Mouse (Mus musculus): ENCODE results near the gene Olfr1219. TPM values are rescaled to one million over a fixed set of nuclear protein-coding genes. Genes with fewer than 3 reads are reported as not detected.

Olfr1219 gene
- total and polyA plus RNA-seq, 3 experiments, result 0.22 TPM; not detected in 2

GRCm38 (mm10) chr2:89081487-89081886, 1.8 kb downstream of the Olfr1219 start:
- no peak overlapping the region for H3K4me3 ChIP-seq (ENCODE audit: low read depth, low read length)
- TF ChIP-seq GATA2 (IDR thresholded peaks at IDR 0.05; ENCODE audit: borderline replicate concordance, low read depth, low read length) (no peak), TAL1 (conservative IDR thresholded peaks at IDR 0.05; ENCODE audit: low read depth, low read length) (no peak), GATA1 (IDR thresholded peaks at IDR 0.05; ENCODE audit: borderline replicate concordance, low read length) (no peak), CTCF (IDR thresholded peaks at IDR 0.05; ENCODE audit: low read depth, low read length) (no peak), POLR2AphosphoS5 (IDR thresholded peaks at IDR 0.05; ENCODE audit: insufficient replicate concordance, low read depth, low read length) (no peak)
- no peaks in the 10 kb centered on the region; the same call in 1 of the 2 replicates for H3K9me3 ChIP-seq (replicated peaks)
- DNase-seq (ENCODE audit: low spot score), result no peak
- H3K36me3 ChIP-seq (replicated peaks), result no peaks in the 10 kb centered on the region
- no peaks in the 10 kb centered on the region for H3K27me3 ChIP-seq (ENCODE audit: insufficient read depth, low read length)
- no peaks in the 10 kb centered on the region for H3K4me1 ChIP-seq (ENCODE audit: insufficient read depth, low read depth, low read length)
- ATAC-seq (ENCODE audit: extremely low read depth, insufficient number of reproducible peaks, low FRiP score, poor library complexity, severe bottlenecking), result no peak

- Histone ChIP-seq H3K27me3 (ENCODE audit: insufficient read depth, low read length) (no peaks in the 10 kb centered on the region), H3K9me3 (replicated peaks) (no peaks in the 10 kb centered on the region), H3K4me1 (ENCODE audit: insufficient read depth, low read depth, low read length) (no peaks in the 10 kb centered on the region), H3K4me3 (ENCODE audit: low read depth, low read length) (no peak within 1 kb of the TSS), H3K36me3 (replicated peaks) (no peaks in the 10 kb centered on the region)
- DNase-seq (ENCODE audit: low spot score) (no peak), ATAC-seq (ENCODE audit: extremely low read depth, insufficient number of reproducible peaks, low FRiP score, poor library complexity, severe bottlenecking) (no peak)
- TF ChIP-seq GATA1 (IDR thresholded peaks at IDR 0.05; ENCODE audit: borderline replicate concordance, low read length) (no peak), POLR2AphosphoS5 (IDR thresholded peaks at IDR 0.05; ENCODE audit: insufficient replicate concordance, low read depth, low read length) (no peak), GATA2 (IDR thresholded peaks at IDR 0.05; ENCODE audit: borderline replicate concordance, low read depth, low read length) (no peak), CTCF (IDR thresholded peaks at IDR 0.05; ENCODE audit: low read depth, low read length) (no peak), TAL1 (conservative IDR thresholded peaks at IDR 0.05; ENCODE audit: low read depth, low read length) (no peak)
Observed at GRCm38 (mm10) chr2:89061087-89061486, 22.2 kb downstream of the Olfr1219 start, which contains the start of gene Olfr1218. TSS of gene Olfr1218 (minus strand) at chr2:89061187.

- TF ChIP-seq POLR2AphosphoS5 (IDR thresholded peaks at IDR 0.05; ENCODE audit: insufficient replicate concordance, low read depth, low read length) (no peak), TAL1 (conservative IDR thresholded peaks at IDR 0.05; ENCODE audit: low read depth, low read length) (no peak), GATA2 (IDR thresholded peaks at IDR 0.05; ENCODE audit: borderline replicate concordance, low read depth, low read length) (no peak), GATA1 (IDR thresholded peaks at IDR 0.05; ENCODE audit: borderline replicate concordance, low read length) (no peak), CTCF (IDR thresholded peaks at IDR 0.05; ENCODE audit: low read depth, low read length) (no peak)
- Histone ChIP-seq H3K9me3 (replicated peaks) (no peaks in the 10 kb centered on the region), H3K4me3 (ENCODE audit: low read depth, low read length) (no peak within 1 kb of the TSS), H3K4me1 (ENCODE audit: insufficient read depth, low read depth, low read length) (no peaks in the 10 kb centered on the region), H3K36me3 (replicated peaks) (no peaks in the 10 kb centered on the region), H3K27me3 (ENCODE audit: insufficient read depth, low read length) (no peaks in the 10 kb centered on the region)
- DNase-seq (ENCODE audit: low spot score) (no peak), ATAC-seq (ENCODE audit: extremely low read depth, insufficient number of reproducible peaks, low FRiP score, poor library complexity, severe bottlenecking) (no peak)
Observed at GRCm38 (mm10) chr2:89031965-89032364, 51.3 kb downstream of the Olfr1219 start, which contains the start of gene Olfr1217. TSS of gene Olfr1217 (minus strand) at chr2:89032065.

Other genes with a start within 250 kb of the Olfr1219 start
Only the 20 nearest of the 24 such genes appear.
- gene Olfr1208, start 181.2 kb downstream of the Olfr1219 start, total RNA-seq (2014; fragmentation: Nextera tagmentation), result not detected in 2 replicates
- 0.11 and 0.17 TPM in 2 replicates for gene Olfr1208, start 181.2 kb downstream of the Olfr1219 start, total RNA-seq (2017)
- not detected in 2 replicates for gene Olfr1208, start 181.2 kb downstream of the Olfr1219 start, polyA plus RNA-seq (2012)
- gene Olfr1209, start 168.4 kb downstream of the Olfr1219 start, total RNA-seq (2014; fragmentation: Nextera tagmentation), result not detected in 2 replicates
- gene Olfr1209, start 168.4 kb downstream of the Olfr1219 start, total RNA-seq (2017), result 0.05 TPM in 1 of 2 replicates, not detected in the other
- gene Olfr1209, start 168.4 kb downstream of the Olfr1219 start, polyA plus RNA-seq (2012), result 0.07 TPM in 1 of 2 replicates, not detected in the other
- gene Olfr1211, start 145.4 kb downstream of the Olfr1219 start, total RNA-seq (2014; fragmentation: Nextera tagmentation), result not detected in 2 replicates
- 0.05 TPM in 1 of 2 replicates, not detected in the other for gene Olfr1211, start 145.4 kb downstream of the Olfr1219 start, total RNA-seq (2017)
- not detected in 2 replicates for gene Olfr1211, start 145.4 kb downstream of the Olfr1219 start, polyA plus RNA-seq (2012)
- gene Olfr1212, start 129.5 kb downstream of the Olfr1219 start, total RNA-seq (2014; fragmentation: Nextera tagmentation), result not detected in 2 replicates
- 0.06 and 0.55 TPM in 2 replicates for gene Olfr1212, start 129.5 kb downstream of the Olfr1219 start, total RNA-seq (2017)
- not detected in 2 replicates for gene Olfr1212, start 129.5 kb downstream of the Olfr1219 start, polyA plus RNA-seq (2012)
- gene Gm13762, start 103.2 kb downstream of the Olfr1219 start, total RNA-seq (2014; fragmentation: Nextera tagmentation), result not detected in 2 replicates
- 0.17 TPM in 1 of 2 replicates, not detected in the other for gene Gm13762, start 103.2 kb downstream of the Olfr1219 start, total RNA-seq (2017)
- not detected in 2 replicates for gene Gm13762, start 103.2 kb downstream of the Olfr1219 start, polyA plus RNA-seq (2012)
- not detected in 2 replicates for gene Olfr1214, start 90.9 kb downstream of the Olfr1219 start, total RNA-seq (2014; fragmentation: Nextera tagmentation)
- gene Olfr1214, start 90.9 kb downstream of the Olfr1219 start, total RNA-seq (2017), result 0.16 TPM in 1 of 2 replicates, not detected in the other
- not detected in 2 replicates for gene Olfr1214, start 90.9 kb downstream of the Olfr1219 start, polyA plus RNA-seq (2012)
- not detected in 2 replicates for gene Olfr1215, start 76.5 kb downstream of the Olfr1219 start, total RNA-seq (2014; fragmentation: Nextera tagmentation)
- not detected in 2 replicates for gene Olfr1215, start 76.5 kb downstream of the Olfr1219 start, total RNA-seq (2017)
- not detected in 2 replicates for gene Olfr1215, start 76.5 kb downstream of the Olfr1219 start, polyA plus RNA-seq (2012)
- not detected in 2 replicates for gene Olfr1216, start 65.2 kb downstream of the Olfr1219 start, total RNA-seq (2014; fragmentation: Nextera tagmentation)
- 0.06 TPM in 1 of 2 replicates, not detected in the other for gene Olfr1216, start 65.2 kb downstream of the Olfr1219 start, total RNA-seq (2017)
- not detected in 2 replicates for gene Olfr1216, start 65.2 kb downstream of the Olfr1219 start, polyA plus RNA-seq (2012)
- not detected in 2 replicates for gene Olfr1217, start 51.4 kb downstream of the Olfr1219 start, total RNA-seq (2014; fragmentation: Nextera tagmentation)
- gene Olfr1217, start 51.4 kb downstream of the Olfr1219 start, total RNA-seq (2017), result 0.12 and 0.16 TPM in 2 replicates
- not detected in 2 replicates for gene Olfr1217, start 51.4 kb downstream of the Olfr1219 start, polyA plus RNA-seq (2012)
- not detected in 2 replicates for gene Olfr1218, start 22.3 kb downstream of the Olfr1219 start, total RNA-seq (2014; fragmentation: Nextera tagmentation)
- 0.23 and 0.27 TPM in 2 replicates for gene Olfr1218, start 22.3 kb downstream of the Olfr1219 start, total RNA-seq (2017)
- not detected in 2 replicates for gene Olfr1218, start 22.3 kb downstream of the Olfr1219 start, polyA plus RNA-seq (2012)
- 0.15 TPM in 1 of 2 replicates, not detected in the other for gene Olfr1220, start 23.3 kb upstream of the Olfr1219 start, total RNA-seq (2014; fragmentation: Nextera tagmentation)
- 0.05 and 0.12 TPM in 2 replicates for gene Olfr1220, start 23.3 kb upstream of the Olfr1219 start, total RNA-seq (2017)
- gene Olfr1220, start 23.3 kb upstream of the Olfr1219 start, polyA plus RNA-seq (2012), result not detected in 2 replicates
- gene Olfr1221, start 33.8 kb upstream of the Olfr1219 start, total RNA-seq (2014; fragmentation: Nextera tagmentation), result not detected in 2 replicates
- 0.06 and 0.11 TPM in 2 replicates for gene Olfr1221, start 33.8 kb upstream of the Olfr1219 start, total RNA-seq (2017)
- gene Olfr1221, start 33.8 kb upstream of the Olfr1219 start, polyA plus RNA-seq (2012), result not detected in 2 replicates
- gene Olfr1222, start 49.5 kb upstream of the Olfr1219 start, total RNA-seq (2014; fragmentation: Nextera tagmentation), result not detected in 2 replicates
- gene Olfr1222, start 49.5 kb upstream of the Olfr1219 start, total RNA-seq (2017), result 0.16 and 0.29 TPM in 2 replicates
- not detected in 2 replicates for gene Olfr1222, start 49.5 kb upstream of the Olfr1219 start, polyA plus RNA-seq (2012)
- not detected in 2 replicates for gene Olfr1223, start 68.0 kb upstream of the Olfr1219 start, total RNA-seq (2014; fragmentation: Nextera tagmentation)
- 0.06 TPM in 1 of 2 replicates, not detected in the other for gene Olfr1223, start 68.0 kb upstream of the Olfr1219 start, total RNA-seq (2017)
- not detected in 2 replicates for gene Olfr1223, start 68.0 kb upstream of the Olfr1219 start, polyA plus RNA-seq (2012)
- not detected in 2 replicates for gene Olfr1224-ps1, start 80.6 kb upstream of the Olfr1219 start, total RNA-seq (2014; fragmentation: Nextera tagmentation)
- not detected in 2 replicates for gene Olfr1224-ps1, start 80.6 kb upstream of the Olfr1219 start, total RNA-seq (2017)
- not detected in 2 replicates for gene Olfr1224-ps1, start 80.6 kb upstream of the Olfr1219 start, polyA plus RNA-seq (2012)
- not detected in 2 replicates for gene Olfr1225, start 91.2 kb upstream of the Olfr1219 start, total RNA-seq (2014; fragmentation: Nextera tagmentation)
- 0.16 and 0.41 TPM in 2 replicates for gene Olfr1225, start 91.2 kb upstream of the Olfr1219 start, total RNA-seq (2017)
- gene Olfr1225, start 91.2 kb upstream of the Olfr1219 start, polyA plus RNA-seq (2012), result not detected in 2 replicates
- not detected in 2 replicates for gene Olfr1226, start 116.5 kb upstream of the Olfr1219 start, total RNA-seq (2014; fragmentation: Nextera tagmentation)
- 0.12 and 0.16 TPM in 2 replicates for gene Olfr1226, start 116.5 kb upstream of the Olfr1219 start, total RNA-seq (2017)
- not detected in 2 replicates for gene Olfr1226, start 116.5 kb upstream of the Olfr1219 start, polyA plus RNA-seq (2012)
- not detected in 2 replicates for gene Olfr1228, start 170.5 kb upstream of the Olfr1219 start, total RNA-seq (2014; fragmentation: Nextera tagmentation)
- gene Olfr1228, start 170.5 kb upstream of the Olfr1219 start, total RNA-seq (2017), result 0.05 TPM in 1 of 2 replicates, not detected in the other
- not detected in 2 replicates for gene Olfr1228, start 170.5 kb upstream of the Olfr1219 start, polyA plus RNA-seq (2012)
- gene Olfr1229, start 204.5 kb upstream of the Olfr1219 start, total RNA-seq (2014; fragmentation: Nextera tagmentation), result not detected in 2 replicates
- gene Olfr1229, start 204.5 kb upstream of the Olfr1219 start, total RNA-seq (2017), result 0.16 and 0.17 TPM in 2 replicates
- gene Olfr1229, start 204.5 kb upstream of the Olfr1219 start, polyA plus RNA-seq (2012), result not detected in 2 replicates
- gene Olfr1230, start 213.8 kb upstream of the Olfr1219 start, total RNA-seq (2014; fragmentation: Nextera tagmentation), result not detected in 2 replicates
- 0.41 TPM in 1 of 2 replicates, not detected in the other for gene Olfr1230, start 213.8 kb upstream of the Olfr1219 start, total RNA-seq (2017)
- not detected in 2 replicates for gene Olfr1230, start 213.8 kb upstream of the Olfr1219 start, polyA plus RNA-seq (2012)

Measured in G1E (cell line).